Mouse (Mus musculus): ENCODE measurements around the gene Dynlt1c. TPM values are rescaled to one million over a fixed set of nuclear protein-coding genes. Genes with fewer than 3 reads are reported as not detected.
"Not testable (repeated sequence)": the region's sequence is repeated elsewhere in the genome, so short reads cannot be mapped to it uniquely, and the experiment has no call there.

The Dynlt1c gene
- polyA plus RNA-seq, 1 experiment = 0.19 TPM

DNA sequence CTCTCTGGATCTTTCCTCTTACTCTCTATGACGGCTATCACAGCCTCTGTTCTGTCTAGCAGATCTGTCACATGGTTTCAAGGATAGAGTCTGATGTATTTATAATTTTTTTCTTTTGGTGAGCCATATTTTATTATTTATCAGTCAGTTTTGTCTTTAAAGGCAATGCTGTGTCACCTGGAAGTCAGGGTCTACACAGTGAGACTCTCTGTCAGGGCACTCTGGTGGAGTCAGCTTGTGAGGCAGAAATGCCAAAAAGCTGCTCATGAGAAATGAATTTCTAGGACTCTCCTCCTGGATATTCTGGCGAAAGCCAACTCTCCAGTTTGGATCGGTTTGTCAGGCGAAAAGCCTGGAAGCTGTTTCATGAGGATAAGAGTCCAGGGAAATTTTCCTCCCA lies 34.3 kb downstream of the Dynlt1c start:
- not testable (repeated sequence) for H3K9me3 ChIP-seq (ENCODE audit: control insufficient read depth, low read length); H3K4me3 ChIP-seq (replicated peaks); H3K4me1 ChIP-seq (ENCODE audit: control insufficient read depth); H3K36me3 ChIP-seq (ENCODE audit: control insufficient read depth); H3K27me3 ChIP-seq (ENCODE audit: control insufficient read depth)

DNA sequence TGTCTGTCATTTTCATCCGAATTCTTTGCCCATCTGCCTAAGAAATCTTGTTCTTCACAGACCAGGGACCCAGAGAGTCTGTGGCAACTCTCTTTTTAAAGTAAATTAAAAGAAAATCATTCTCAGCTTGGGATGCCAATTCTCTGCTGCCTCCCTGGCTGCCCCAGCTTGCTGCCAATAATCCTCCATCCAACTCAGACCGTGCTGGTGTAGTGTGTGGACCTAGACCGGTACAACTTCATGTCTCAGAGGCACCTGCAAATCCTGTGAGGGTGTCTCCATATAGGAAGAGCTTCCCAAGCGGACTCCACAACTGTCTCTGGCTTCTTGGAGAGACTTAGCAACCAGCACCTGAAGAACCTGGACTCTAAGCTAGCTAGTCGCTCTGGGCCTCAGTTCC lies 35.4 kb downstream of the Dynlt1c start:
- H3K4me1 ChIP-seq (ENCODE audit: control insufficient read depth) = no peaks in the 10 kb centered on the region
- no peak for TF ChIP-seq TAL1 (IDR thresholded peaks at IDR 0.05; ENCODE audit: low read length)

GRCm38 (mm10) chr17:6637434-6637833 lies 36.0 kb downstream of the Dynlt1c start:
- H3K9me3 ChIP-seq (ENCODE audit: control insufficient read depth, low read length); H3K4me1 ChIP-seq (ENCODE audit: control insufficient read depth); H3K36me3 ChIP-seq (ENCODE audit: control insufficient read depth); H3K27me3 ChIP-seq (ENCODE audit: control insufficient read depth); H3K4me3 ChIP-seq (replicated peaks): not testable (repeated sequence)

More for the DNA sequence above, 35.4 kb downstream of the Dynlt1c start:
- no peaks in the 10 kb centered on the region for H3K9me3 ChIP-seq (ENCODE audit: control insufficient read depth, low read length)
- no peaks in the 10 kb centered on the region for H3K27me3 ChIP-seq (ENCODE audit: control insufficient read depth)
- H3K36me3 ChIP-seq (ENCODE audit: control insufficient read depth) = no peaks in the 10 kb centered on the region
- no peak overlapping the region for H3K4me3 ChIP-seq (replicated peaks)

GRCm38 (mm10) chr17:6638444-6638843 lies 37.0 kb downstream of the Dynlt1c start:
- not testable (repeated sequence) for H3K27me3 ChIP-seq (ENCODE audit: control insufficient read depth); H3K4me1 ChIP-seq (ENCODE audit: control insufficient read depth); H3K36me3 ChIP-seq (ENCODE audit: control insufficient read depth); H3K4me3 ChIP-seq (replicated peaks); H3K9me3 ChIP-seq (ENCODE audit: control insufficient read depth, low read length)

GRCm38 (mm10) chr17:6639486-6639885 lies 38.0 kb downstream of the Dynlt1c start:
- not testable (repeated sequence) for H3K4me3 ChIP-seq (replicated peaks); H3K9me3 ChIP-seq (ENCODE audit: control insufficient read depth, low read length); H3K4me1 ChIP-seq (ENCODE audit: control insufficient read depth); H3K27me3 ChIP-seq (ENCODE audit: control insufficient read depth); H3K36me3 ChIP-seq (ENCODE audit: control insufficient read depth)

GRCm38 (mm10) chr17:6640044-6640637 lies 38.7 kb downstream of the Dynlt1c start:
- not testable (repeated sequence) for H3K9me3 ChIP-seq (ENCODE audit: control insufficient read depth, low read length); H3K4me3 ChIP-seq (replicated peaks); H3K4me1 ChIP-seq (ENCODE audit: control insufficient read depth); H3K36me3 ChIP-seq (ENCODE audit: control insufficient read depth); H3K27me3 ChIP-seq (ENCODE audit: control insufficient read depth)

- not testable (repeated sequence) for H3K4me1 ChIP-seq (ENCODE audit: control insufficient read depth); H3K27me3 ChIP-seq (ENCODE audit: control insufficient read depth); H3K4me3 ChIP-seq (replicated peaks); H3K9me3 ChIP-seq (ENCODE audit: control insufficient read depth, low read length); H3K36me3 ChIP-seq (ENCODE audit: control insufficient read depth)
Measured at GRCm38 (mm10) chr17:6640771-6641429, 39.4 kb downstream of the Dynlt1c start.

DNA sequence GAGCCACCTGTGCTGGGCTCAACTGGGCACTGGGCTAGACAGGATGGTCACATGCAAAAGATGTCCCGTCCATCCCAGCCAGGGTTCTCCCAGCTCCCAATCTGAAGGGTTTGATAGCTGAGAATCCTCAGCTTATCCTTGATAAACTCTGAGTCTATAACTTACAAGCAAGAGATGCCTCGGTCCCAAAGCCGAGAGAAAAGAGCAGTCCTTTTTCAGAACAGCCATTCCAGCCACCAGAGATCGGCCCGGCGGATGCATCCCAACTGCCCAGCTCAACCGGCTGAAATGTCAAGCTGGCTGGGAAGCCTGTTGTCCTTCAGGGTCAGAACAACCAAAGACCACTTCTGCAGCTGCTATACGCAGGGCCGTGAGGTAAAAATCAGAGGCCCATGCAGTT lies 42.7 kb downstream of the Dynlt1c start:
- H3K36me3 ChIP-seq (ENCODE audit: control insufficient read depth); H3K9me3 ChIP-seq (ENCODE audit: control insufficient read depth, low read length); H3K4me1 ChIP-seq (ENCODE audit: control insufficient read depth): not testable (repeated sequence)

GRCm38 (mm10) chr17:6644673-6645072 lies 43.2 kb downstream of the Dynlt1c start:
- not testable (repeated sequence) for H3K4me3 ChIP-seq (replicated peaks); H3K9me3 ChIP-seq (ENCODE audit: control insufficient read depth, low read length); H3K4me1 ChIP-seq (ENCODE audit: control insufficient read depth); H3K27me3 ChIP-seq (ENCODE audit: control insufficient read depth); H3K36me3 ChIP-seq (ENCODE audit: control insufficient read depth)

More for the DNA sequence above, 42.7 kb downstream of the Dynlt1c start:
- H3K27me3 ChIP-seq (ENCODE audit: control insufficient read depth); H3K4me3 ChIP-seq (replicated peaks): not testable (repeated sequence)

DNA sequence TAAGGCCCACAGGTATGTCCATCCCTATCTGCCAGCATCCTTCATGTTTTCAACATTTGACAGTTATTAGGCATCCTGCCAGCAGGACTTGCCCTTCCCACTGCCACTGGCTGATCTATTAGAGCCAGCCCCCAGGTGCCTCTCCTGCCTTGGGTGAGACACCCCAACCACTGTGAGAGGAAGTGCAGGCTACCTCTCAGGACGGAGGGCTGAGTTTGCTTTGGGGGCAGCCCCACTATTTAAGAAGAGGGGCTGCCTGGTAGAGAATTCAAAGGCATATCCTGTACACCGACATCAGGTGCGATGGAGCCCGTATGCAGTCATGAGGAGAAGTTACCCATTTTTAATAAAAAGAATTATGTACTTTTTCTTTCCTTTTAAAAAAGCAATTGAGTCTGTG lies 44.2 kb downstream of the Dynlt1c start:
- not testable (repeated sequence) for H3K27me3 ChIP-seq (ENCODE audit: control insufficient read depth); H3K4me1 ChIP-seq (ENCODE audit: control insufficient read depth); H3K9me3 ChIP-seq (ENCODE audit: control insufficient read depth, low read length); H3K36me3 ChIP-seq (ENCODE audit: control insufficient read depth); H3K4me3 ChIP-seq (replicated peaks)

DNA sequence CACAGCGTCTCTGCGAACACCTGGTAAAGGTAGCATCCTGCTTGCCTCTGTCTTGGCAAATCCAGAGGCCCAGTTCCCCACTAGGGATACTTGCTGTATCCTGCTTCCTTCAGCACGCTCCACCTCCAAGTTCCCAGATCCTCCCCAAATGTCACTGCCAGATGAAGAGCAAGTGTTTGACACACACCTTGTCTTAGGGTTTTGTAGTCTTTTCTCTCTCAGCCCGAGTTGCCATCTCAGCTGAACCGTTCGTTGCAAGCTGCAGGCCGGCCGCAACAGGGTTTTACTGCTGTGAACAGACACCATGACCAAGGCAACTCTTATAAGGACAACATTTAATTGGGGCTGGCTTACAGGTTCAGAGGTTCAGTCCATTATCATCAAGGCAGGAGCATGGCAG lies 45.4 kb downstream of the Dynlt1c start:
- H3K4me1 ChIP-seq (ENCODE audit: control insufficient read depth); H3K27me3 ChIP-seq (ENCODE audit: control insufficient read depth); H3K36me3 ChIP-seq (ENCODE audit: control insufficient read depth); H3K9me3 ChIP-seq (ENCODE audit: control insufficient read depth, low read length); H3K4me3 ChIP-seq (replicated peaks): not testable (repeated sequence)

GRCm38 (mm10) chr17:6647452-6647851 lies 46.0 kb downstream of the Dynlt1c start:
- H3K4me1 ChIP-seq (ENCODE audit: control insufficient read depth); H3K36me3 ChIP-seq (ENCODE audit: control insufficient read depth); H3K27me3 ChIP-seq (ENCODE audit: control insufficient read depth); H3K4me3 ChIP-seq (replicated peaks); H3K9me3 ChIP-seq (ENCODE audit: control insufficient read depth, low read length): not testable (repeated sequence)

GRCm38 (mm10) chr17:6650904-6651565 lies 49.6 kb downstream of the Dynlt1c start:
- not testable (repeated sequence) for H3K9me3 ChIP-seq (ENCODE audit: control insufficient read depth, low read length); H3K4me3 ChIP-seq (replicated peaks); H3K27me3 ChIP-seq (ENCODE audit: control insufficient read depth); H3K36me3 ChIP-seq (ENCODE audit: control insufficient read depth); H3K4me1 ChIP-seq (ENCODE audit: control insufficient read depth)

DNA sequence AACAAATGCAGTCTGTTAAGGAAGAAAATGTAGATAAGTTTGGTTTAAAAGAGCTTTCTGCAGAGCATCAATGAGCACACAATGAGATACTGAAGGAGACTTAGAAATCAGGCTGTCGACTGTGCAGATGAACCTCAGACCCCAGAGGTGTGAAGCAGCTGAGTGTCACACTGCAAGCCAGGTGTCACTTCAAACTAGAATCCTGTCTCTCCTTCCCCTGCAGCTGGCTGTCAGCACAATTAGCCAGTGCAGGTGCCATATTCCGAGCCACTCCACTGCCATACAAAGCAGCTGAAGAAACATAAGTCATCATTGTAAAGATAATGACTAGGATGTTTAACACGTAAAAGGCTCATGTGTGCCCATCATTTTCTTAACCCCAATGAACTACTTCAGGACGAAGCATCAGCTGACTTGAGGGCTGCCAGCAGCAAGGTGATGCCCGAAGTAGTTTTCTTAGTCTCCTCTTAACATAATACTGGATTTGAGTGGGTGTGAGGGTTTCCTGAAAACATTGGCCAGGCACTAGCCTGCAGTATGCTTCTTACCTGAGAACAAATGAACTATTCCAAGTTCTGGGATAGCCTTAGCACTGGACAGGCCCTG lies 52.0 kb downstream of the Dynlt1c start:
- H3K4me3 ChIP-seq (replicated peaks); H3K27me3 ChIP-seq (ENCODE audit: control insufficient read depth); H3K36me3 ChIP-seq (ENCODE audit: control insufficient read depth); H3K4me1 ChIP-seq (ENCODE audit: control insufficient read depth); H3K9me3 ChIP-seq (ENCODE audit: control insufficient read depth, low read length): not testable (repeated sequence)
